Comparison of ENCODE assay signal across 8 mouse cellular contexts in genomic region chr2:61811507-61812421, GRCm38 (mm10). TPM values are rescaled to one million over a fixed set of nuclear protein-coding genes. Genes with fewer than 3 reads are reported as not detected.
DNase-seq lines count a peak whose midpoint lies in the region; ATAC-seq lines count a peak whose summit lies in the region.
"Had no signal": no experiment of that assay in that cellular context is flagged by ENCODE, and none has a peak within 500 bp of the region (broad histone marks: within the 10 kb centered on the region; RNA-seq: fewer than 3 reads in every experiment).

No protein-coding gene starts in this region.

- no peaks in the 10 kb centered on the region for H3K9me3 ChIP-seq in kidney, embryonic 14.5 days (ENCODE audit: control insufficient read depth, low read length)

- peak overlapping the region; percentile 93 for H3K4me2 ChIP-seq in kidney, embryonic 14.5 days (replicated peaks; ENCODE audit: low read depth, low read length)

- H3K4me1 ChIP-seq in kidney, embryonic 14.5 days (ENCODE audit: control insufficient read depth, insufficient read depth, low read length): peaks cover 3% of the 10 kb centered on the region; the same call in 1 of the 2 replicates

- no peak overlapping the region for H3K27ac ChIP-seq in kidney, embryonic 14.5 days (ENCODE audit: low read depth, low read length)

- DNase-seq in thymus, postnatal 25 days: peak; percentile 6
- DNase-seq in thymus, postnatal 0 days (ENCODE audit: low spot score): no peak
- peak; percentile 65 to 73 for DNase-seq in cerebellum, postnatal 14 days
- peak; percentile 47 for DNase-seq in gastrocnemius, postnatal 25 days
- peak; percentile 57 for DNase-seq in splenic B cell, adult 2 months (ENCODE audit: low read depth, low spot score)

- peak overlapping the region; percentile 52 for H3K4me3 ChIP-seq in kidney, embryonic 14.5 days (ENCODE audit: low read length)
- H3K4me3 ChIP-seq: myocyte had no signal

- ATAC-seq in kidney, embryonic 14.5 days (ENCODE audit: low FRiP score, low TSS enrichment): peak; percentile 78
- peak; percentile 18 for ATAC-seq in megakaryocyte progenitor cell, adult 5-6 weeks (replicated peaks; ENCODE audit: poor library complexity)

- peak overlapping the region; percentile 58 for H3K9ac ChIP-seq in kidney, embryonic 14.5 days (ENCODE audit: low read depth, low read length)

- H3K27me3 ChIP-seq in kidney, embryonic 14.5 days (ENCODE audit: control insufficient read depth, insufficient read depth, low read length): peaks cover 80% of the 10 kb centered on the region
- peaks cover 3% of the 10 kb centered on the region; the same call in 1 of the 2 replicates for H3K27me3 ChIP-seq in splenic B cell, adult 2 months (ENCODE audit: control insufficient read depth, insufficient read depth, low read length, poor library complexity, severe bottlenecking)

- WGBS in kidney, embryonic 14.5 days: under 1% methylated on average over 100 of the region's 121 CpGs

- H3K36me3 ChIP-seq in kidney, embryonic 14.5 days (ENCODE audit: control insufficient read depth, insufficient read depth, low read length): no peaks in the 10 kb centered on the region
- H3K36me3 ChIP-seq in splenic B cell, adult 2 months (ENCODE audit: control insufficient read depth, insufficient read depth, low read length, poor library complexity, severe bottlenecking): no peaks in the 10 kb centered on the region

RNA-seq across cellular contexts. Expression of gene Tbr1, which starts 9.0 kb away (rescaled TPM):
- polyA plus RNA-seq in thymus, postnatal 0 days (2015; fragmentation: Nextera tagmentation; extraction: Ambion mirVana): 0.05 TPM in 1 of 2 replicates, not detected in the other
- total RNA-seq in gastrocnemius, postnatal 25 days (2021): not detected
- polyA plus RNA-seq in kidney, embryonic 14.5 days (2014; fragmentation: Nextera tagmentation; extraction: Ambion mirVana): 0.05 and 0.09 TPM in 2 replicates
- total RNA-seq in megakaryocyte progenitor cell, adult 5-6 weeks (2015): 0.42 and 0.59 TPM in 2 replicates
- not detected in 2 replicates for total RNA-seq in megakaryocyte progenitor cell, adult 5-6 weeks (2017)
